Comparison of ENCODE assay signal across 27 mouse cellular contexts in genomic region chr6:139839907-139840306, GRCm38 (mm10).
DNase-seq lines count a peak whose midpoint lies in the region; ATAC-seq and TF ChIP-seq lines count a peak whose summit lies in the region.
"Had no signal": no experiment of that assay in that cellular context is flagged by ENCODE, and none has a peak within 500 bp of the region (broad histone marks: within the 10 kb centered on the region; RNA-seq: fewer than 3 reads in every experiment).

No protein-coding gene starts in this region.

- peak; percentile 58 for ATAC-seq in intestine, embryonic 15.5 days
- no peak for ATAC-seq in intestine, postnatal 0 days
- no peak for ATAC-seq in liver, embryonic 11.5 days (replicated peaks; ENCODE audit: low FRiP score)
- ATAC-seq in stomach, embryonic 14.5 days (ENCODE audit: insufficient number of reproducible peaks, insufficient read depth, low FRiP score, low read depth), result no peak
- no peak; the same call in 1 of the 2 replicates for ATAC-seq in stomach, postnatal 0 days (ENCODE audit: low FRiP score, low TSS enrichment)
- ATAC-seq in stomach, embryonic 15.5 days (ENCODE audit: insufficient read depth, low FRiP score, low read depth), result no peak
- ATAC-seq: forebrain, embryonic 13.5 days; inflammation-experienced regulatory T-cells, adult 6 months; midbrain, embryonic 13.5 days had no signal

- intact Hi-C loops in heart, postnatal 36 days (cut with DNase I), result no loop called here

- no peaks in the 10 kb centered on the region for H3K4me1 ChIP-seq in intestine, embryonic 15.5 days (replicated peaks)
- no peaks in the 10 kb centered on the region for H3K4me1 ChIP-seq in intestine, postnatal 0 days (replicated peaks; ENCODE audit: control insufficient read depth, insufficient read depth, low read length)
- H3K4me1 ChIP-seq in liver, adult 2 months (ENCODE audit: control insufficient read depth, insufficient read depth, low read length), result peaks cover 5% of the 10 kb centered on the region; the same call in 1 of the 2 replicates
- no peaks in the 10 kb centered on the region for H3K4me1 ChIP-seq in liver, embryonic 11.5 days (replicated peaks; ENCODE audit: control insufficient read depth, insufficient read depth, low read length)
- peaks cover 5% of the 10 kb centered on the region; the same call in 1 of the 2 replicates for H3K4me1 ChIP-seq in stomach, embryonic 14.5 days (ENCODE audit: control insufficient read depth, insufficient read depth, low read length)
- H3K4me1 ChIP-seq in stomach, postnatal 0 days (replicated peaks; ENCODE audit: control insufficient read depth, insufficient read depth), result 0 out of 2 replicates have a peak, but pooled peaks cover 2% of the 10 kb centered on the region
- H3K4me1 ChIP-seq in stomach, embryonic 15.5 days, result peaks cover 3% of the 10 kb centered on the region; the same call in 1 of the 2 replicates
- H3K4me1 ChIP-seq: forebrain, embryonic 13.5 days; heart, embryonic 13.5 days; hindbrain, embryonic 10.5 days; hindbrain, embryonic 15.5 days; limb, embryonic 12.5 days; midbrain, embryonic 13.5 days; neural tube, embryonic 13.5 days had no signal

- DNase-seq in liver, adult 2 months (ENCODE audit: extremely low read depth, low read depth, low spot score), result peak; percentile 52
- DNase-seq in liver, embryonic 11.5 days (ENCODE audit: low spot score), result no peak
- DNase-seq in stomach, postnatal 0 days (ENCODE audit: low spot score), result no peak
- no peak for DNase-seq in heart, postnatal 36 days
- DNase-seq: adrenal gland, adult 8-10 months; B cell, adult 2 months; cerebellum, adult 18-20 months; cerebellum, postnatal 14 days; gastrocnemius, postnatal 10 days; heart, postnatal 10 days; kidney, postnatal 10 days; layer of hippocampus, postnatal 36 days; thymus, postnatal 14 days had no signal

- H3K27me3 ChIP-seq in intestine, embryonic 15.5 days (replicated peaks), result no peaks in the 10 kb centered on the region
- H3K27me3 ChIP-seq in intestine, postnatal 0 days (replicated peaks; ENCODE audit: control insufficient read depth, insufficient read depth, low read length), result no peaks in the 10 kb centered on the region
- no peaks in the 10 kb centered on the region for H3K27me3 ChIP-seq in liver, adult 2 months (ENCODE audit: control insufficient read depth, insufficient read depth, low read length)
- no peaks in the 10 kb centered on the region for H3K27me3 ChIP-seq in liver, embryonic 11.5 days (replicated peaks; ENCODE audit: control insufficient read depth, insufficient read depth, low read length)
- H3K27me3 ChIP-seq in stomach, embryonic 14.5 days (ENCODE audit: control insufficient read depth, insufficient read depth, low read length), result no peaks in the 10 kb centered on the region
- no peaks in the 10 kb centered on the region for H3K27me3 ChIP-seq in stomach, postnatal 0 days (ENCODE audit: control insufficient read depth, insufficient read depth, low read length)
- H3K27me3 ChIP-seq in stomach, embryonic 15.5 days (replicated peaks), result no peaks in the 10 kb centered on the region
- H3K27me3 ChIP-seq: forebrain, embryonic 13.5 days; heart, embryonic 13.5 days; hindbrain, embryonic 15.5 days; limb, embryonic 12.5 days; midbrain, embryonic 13.5 days; neural tube, embryonic 13.5 days had no signal

- 43% methylated on average over 7 of the region's 7 CpGs for WGBS in intestine, embryonic 15.5 days
- 65% methylated on average over 7 of the region's 7 CpGs for WGBS in intestine, postnatal 0 days
- whole genome bisulfite sequencing in liver, adult 2 months, result 78% methylated on average over 7 of the region's 7 CpGs
- WGBS in liver, embryonic 11.5 days, result 78% methylated on average over 7 of the region's 7 CpGs
- WGBS in stomach, embryonic 14.5 days, result 36% methylated on average over 7 of the region's 7 CpGs
- WGBS in stomach, postnatal 0 days, result 46% methylated on average over 7 of the region's 7 CpGs
- 48% methylated on average over 7 of the region's 7 CpGs for WGBS in stomach, embryonic 15.5 days

- TF ChIP-seq EP300 in stomach, postnatal 0 days (optimal IDR thresholded peaks at IDR 0.05), result no peak

- H3K4me2 ChIP-seq in intestine, embryonic 15.5 days (replicated peaks), result no peak overlapping the region
- no peak overlapping the region for H3K4me2 ChIP-seq in intestine, postnatal 0 days (replicated peaks; ENCODE audit: low read depth)
- no peak overlapping the region for H3K4me2 ChIP-seq in liver, embryonic 11.5 days
- no peak overlapping the region for H3K4me2 ChIP-seq in stomach, embryonic 14.5 days (replicated peaks; ENCODE audit: low read depth, low read length)
- no peak overlapping the region for H3K4me2 ChIP-seq in stomach, postnatal 0 days (replicated peaks; ENCODE audit: low read depth)
- no peak overlapping the region for H3K4me2 ChIP-seq in stomach, embryonic 15.5 days
- H3K4me2 ChIP-seq: forebrain, embryonic 13.5 days; heart, embryonic 13.5 days; hindbrain, embryonic 15.5 days; limb, embryonic 12.5 days; midbrain, embryonic 13.5 days; neural tube, embryonic 13.5 days had no signal

- no peak overlapping the region for H3K27ac ChIP-seq in intestine, embryonic 15.5 days
- no peak overlapping the region for H3K27ac ChIP-seq in intestine, postnatal 0 days (ENCODE audit: low read depth, low read length)
- H3K27ac ChIP-seq in liver, adult 2 months (replicated peaks; ENCODE audit: insufficient read depth, low read depth, low read length), result no peak overlapping the region
- H3K27ac ChIP-seq in liver, embryonic 11.5 days (ENCODE audit: low read depth, low read length), result no peak overlapping the region
- peak overlapping the region; percentile 30; the same call in 1 of the 2 replicates for H3K27ac ChIP-seq in stomach, embryonic 14.5 days (ENCODE audit: low read length)
- H3K27ac ChIP-seq in stomach, postnatal 0 days (replicated peaks), result no peak overlapping the region
- H3K27ac ChIP-seq in stomach, embryonic 15.5 days, result peak overlapping the region; percentile 51; the same call in 1 of the 2 replicates
- H3K27ac ChIP-seq: forebrain, embryonic 13.5 days; heart, embryonic 13.5 days; hindbrain, embryonic 10.5 days; hindbrain, embryonic 15.5 days; limb, embryonic 12.5 days; liver, embryonic 14.5 days; macrophage; midbrain, embryonic 13.5 days; neural tube, embryonic 13.5 days had no signal

- H3K9ac ChIP-seq in intestine, embryonic 15.5 days, result no peak overlapping the region
- H3K9ac ChIP-seq in intestine, postnatal 0 days (ENCODE audit: low read depth, low read length), result no peak overlapping the region
- no peak overlapping the region for H3K9ac ChIP-seq in liver, adult 2 months (ENCODE audit: low read depth, low read length)
- no peak overlapping the region for H3K9ac ChIP-seq in liver, embryonic 11.5 days (ENCODE audit: low read depth, low read length)
- H3K9ac ChIP-seq in stomach, embryonic 14.5 days (replicated peaks; ENCODE audit: low read depth, low read length), result no peak overlapping the region
- no peak overlapping the region for H3K9ac ChIP-seq in stomach, postnatal 0 days (ENCODE audit: low read length)
- no peak overlapping the region for H3K9ac ChIP-seq in stomach, embryonic 15.5 days
- H3K9ac ChIP-seq: forebrain, embryonic 13.5 days; heart, embryonic 13.5 days; hindbrain, embryonic 15.5 days; limb, embryonic 12.5 days; liver, embryonic 14.5 days; midbrain, embryonic 13.5 days; neural tube, embryonic 13.5 days had no signal

- no peaks in the 10 kb centered on the region for H3K9me3 ChIP-seq in intestine, embryonic 15.5 days
- H3K9me3 ChIP-seq in intestine, postnatal 0 days (ENCODE audit: control insufficient read depth), result no peaks in the 10 kb centered on the region
- no peaks in the 10 kb centered on the region for H3K9me3 ChIP-seq in liver, embryonic 11.5 days (ENCODE audit: control insufficient read depth, low read length)
- no peaks in the 10 kb centered on the region for H3K9me3 ChIP-seq in stomach, embryonic 14.5 days (ENCODE audit: control insufficient read depth, low read depth, low read length)
- H3K9me3 ChIP-seq in stomach, postnatal 0 days (ENCODE audit: control insufficient read depth, low read length), result no peaks in the 10 kb centered on the region
- no peaks in the 10 kb centered on the region for H3K9me3 ChIP-seq in stomach, embryonic 15.5 days
- H3K9me3 ChIP-seq: forebrain, embryonic 13.5 days; heart, embryonic 13.5 days; hindbrain, embryonic 10.5 days; hindbrain, embryonic 15.5 days; limb, embryonic 12.5 days; midbrain, embryonic 13.5 days; neural tube, embryonic 13.5 days had no signal

- TF ChIP-seq POLR2A in liver, adult 2 months (IDR thresholded peaks at IDR 0.05; ENCODE audit: extremely low read depth, insufficient read depth, low read length), result no peak

- H3K36me3 ChIP-seq in intestine, embryonic 15.5 days, result no peaks in the 10 kb centered on the region
- no peaks in the 10 kb centered on the region for H3K36me3 ChIP-seq in intestine, postnatal 0 days (ENCODE audit: control insufficient read depth, insufficient read depth)
- H3K36me3 ChIP-seq in liver, adult 2 months (ENCODE audit: control insufficient read depth, insufficient read depth, low read length), result no peaks in the 10 kb centered on the region; the same call in 1 of the 2 replicates
- H3K36me3 ChIP-seq in liver, embryonic 11.5 days (ENCODE audit: control insufficient read depth, insufficient read depth, low read length), result no peaks in the 10 kb centered on the region
- H3K36me3 ChIP-seq in stomach, embryonic 14.5 days (ENCODE audit: control insufficient read depth, insufficient read depth, low read length), result no peaks in the 10 kb centered on the region
- H3K36me3 ChIP-seq in stomach, postnatal 0 days (ENCODE audit: control insufficient read depth, insufficient read depth, low read length), result no peaks in the 10 kb centered on the region
- no peaks in the 10 kb centered on the region for H3K36me3 ChIP-seq in stomach, embryonic 15.5 days
- H3K36me3 ChIP-seq: heart, embryonic 13.5 days; hindbrain, embryonic 10.5 days; hindbrain, embryonic 15.5 days; limb, embryonic 12.5 days; midbrain, embryonic 13.5 days; neural tube, embryonic 13.5 days had no signal

- H3K79me2 ChIP-seq in liver, adult 2 months (ENCODE audit: control insufficient read depth, insufficient read depth, low read length), result no peaks in the 10 kb centered on the region

- no peak overlapping the region for H3K4me3 ChIP-seq in intestine, embryonic 15.5 days (replicated peaks)
- no peak overlapping the region for H3K4me3 ChIP-seq in intestine, postnatal 0 days (ENCODE audit: low read depth, low read length)
- no peak overlapping the region for H3K4me3 ChIP-seq in liver, adult 2 months (ENCODE audit: insufficient read depth, low read depth, low read length)
- H3K4me3 ChIP-seq in liver, embryonic 11.5 days (ENCODE audit: low read depth, low read length), result no peak overlapping the region
- no peak overlapping the region for H3K4me3 ChIP-seq in stomach, embryonic 14.5 days (ENCODE audit: low read depth, low read length)
- H3K4me3 ChIP-seq in stomach, postnatal 0 days (ENCODE audit: low read depth, low read length), result no peak overlapping the region
- H3K4me3 ChIP-seq in stomach, embryonic 15.5 days (replicated peaks), result no peak overlapping the region
- H3K4me3 ChIP-seq: forebrain, embryonic 13.5 days; heart, embryonic 13.5 days; hindbrain, embryonic 10.5 days; hindbrain, embryonic 15.5 days; limb, embryonic 12.5 days; midbrain, embryonic 13.5 days; neural tube, embryonic 13.5 days had no signal

- TF ChIP-seq CTCF in intestine, postnatal 0 days (IDR thresholded peaks at IDR 0.05; ENCODE audit: low read depth), result no peak
- TF ChIP-seq CTCF in liver, adult 2 months (IDR thresholded peaks at IDR 0.05; ENCODE audit: low read depth, low read length), result no peak
- TF ChIP-seq CTCF in stomach, postnatal 0 days (IDR thresholded peaks at IDR 0.05; ENCODE audit: low read depth), result no peak

Comparison
In these comparisons a context has a peak if more than half of its experiments do, and no peak if none do; other contexts are left out.
1. H3K27ac ChIP-seq: peak in stomach, embryonic 14.5 days (single experiment) and stomach, embryonic 15.5 days (single experiment); none in intestine, embryonic 15.5 days (single experiment), intestine, postnatal 0 days (single experiment), liver, adult 2 months (single experiment), liver, embryonic 11.5 days (single experiment) and stomach, postnatal 0 days (single experiment).